Mouse (Mus musculus): ENCODE results near the gene Glis3.

Gene Glis3

DNA sequence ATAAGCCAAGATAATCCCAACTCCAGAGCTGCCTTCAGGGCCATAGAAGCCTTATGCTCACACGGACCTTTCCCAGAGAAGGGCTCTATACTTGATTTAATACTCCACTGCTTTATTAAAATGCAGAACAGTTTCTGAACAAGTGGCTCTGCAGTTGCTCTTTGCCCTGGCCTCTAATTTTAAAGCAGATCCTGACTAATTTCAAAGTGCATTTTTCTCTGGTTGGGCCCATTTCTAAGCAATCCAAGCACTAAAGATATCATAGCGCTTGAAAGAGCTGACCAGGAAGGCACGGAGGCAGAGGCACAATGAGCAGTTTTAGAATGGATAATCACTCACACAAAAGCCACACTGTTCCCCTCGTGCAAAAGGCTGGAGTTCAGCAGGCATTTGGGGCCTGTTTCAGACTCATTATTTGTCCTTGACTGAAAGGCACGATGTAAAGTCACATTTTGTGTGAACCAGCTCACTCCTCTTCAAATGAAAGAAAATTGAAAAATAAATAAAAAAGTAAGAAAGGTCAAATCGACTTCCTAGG is 202.5 kb downstream of the Glis3 start:
- no peak for DNase-seq (ENCODE audit: low spot score)

DNA sequence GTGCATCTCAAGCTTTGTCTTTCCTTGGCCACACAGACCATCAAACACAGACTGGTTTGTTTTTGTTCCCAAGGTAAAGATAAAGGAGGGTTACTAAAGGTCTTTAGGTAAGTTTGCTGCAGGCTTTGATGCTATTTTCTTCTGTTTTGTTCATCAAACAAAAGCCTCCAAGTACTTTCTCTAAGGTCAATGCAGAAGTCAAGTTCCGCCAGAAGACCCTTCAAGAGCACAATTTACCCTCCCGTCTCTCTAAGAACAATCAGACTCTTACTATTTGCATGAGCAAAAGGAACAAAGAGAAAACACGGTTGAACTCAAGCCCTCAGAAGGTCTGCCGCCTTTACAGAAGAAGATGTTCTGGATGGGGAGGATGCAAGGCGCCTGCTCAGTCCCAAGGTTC is 206.3 kb downstream of the Glis3 start:
- no peak for DNase-seq (ENCODE audit: low spot score)

DNA sequence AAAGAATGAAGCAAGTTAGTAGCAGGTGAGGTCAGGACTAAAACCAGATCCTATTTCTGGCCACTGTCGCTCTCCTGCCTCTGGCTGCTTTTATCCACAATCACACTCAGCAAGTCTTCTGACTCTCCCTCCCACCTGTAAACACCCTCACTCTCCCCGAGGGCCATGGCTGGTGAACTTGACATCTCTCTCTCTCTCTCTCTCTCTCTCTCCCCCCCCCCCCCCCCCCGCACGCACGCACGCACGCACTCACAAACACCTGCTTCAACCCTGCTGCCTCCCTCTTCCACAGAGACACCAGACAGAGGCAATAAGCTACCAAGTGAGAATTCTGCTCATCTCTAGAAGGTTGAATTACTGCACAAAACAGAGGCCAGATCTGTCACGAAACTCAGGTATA is 208.7 kb downstream of the Glis3 start:
- no peak for DNase-seq (ENCODE audit: low spot score)

DNA sequence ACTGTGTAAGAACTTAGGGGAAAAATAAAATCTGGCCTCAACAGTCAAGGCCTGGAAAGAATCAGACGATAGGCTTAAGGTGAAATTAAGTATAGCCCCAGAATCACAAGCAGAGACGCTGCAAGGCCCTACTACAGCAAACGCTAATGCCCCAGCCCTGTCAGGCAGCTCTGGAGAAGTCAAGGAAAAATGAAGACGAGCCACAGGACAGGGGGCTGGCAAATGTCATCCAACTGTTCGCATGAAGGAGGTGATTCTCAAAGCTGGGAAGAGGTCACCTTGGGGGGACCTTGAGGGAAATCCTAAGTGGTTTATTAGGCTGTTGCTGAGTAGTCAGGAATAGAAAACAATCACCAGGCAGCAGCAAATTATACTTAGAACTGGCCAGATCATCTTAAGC is 214.1 kb downstream of the Glis3 start:
- no peak for DNase-seq (ENCODE audit: low spot score)

DNA sequence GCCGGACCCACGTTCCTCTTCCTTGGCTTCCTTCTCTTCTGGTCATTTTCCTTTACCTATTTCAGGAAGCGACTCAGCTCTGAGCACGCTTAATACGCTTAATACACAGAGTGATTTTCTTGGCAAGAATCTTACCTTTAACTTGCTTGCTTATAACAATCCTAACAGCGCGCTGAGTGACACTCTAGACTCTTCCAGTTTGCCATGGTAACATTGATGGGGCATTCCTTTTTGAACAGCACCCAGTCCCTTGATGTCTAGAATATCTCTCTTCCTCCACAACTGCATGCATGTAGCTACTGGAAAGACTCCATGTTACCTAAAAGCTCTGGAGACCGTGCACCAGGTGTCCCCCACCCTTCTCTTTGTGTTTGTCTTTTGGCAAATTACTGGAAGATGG is 225.5 kb downstream of the Glis3 start:
- DNase-seq (ENCODE audit: low spot score) = no peak

DNA sequence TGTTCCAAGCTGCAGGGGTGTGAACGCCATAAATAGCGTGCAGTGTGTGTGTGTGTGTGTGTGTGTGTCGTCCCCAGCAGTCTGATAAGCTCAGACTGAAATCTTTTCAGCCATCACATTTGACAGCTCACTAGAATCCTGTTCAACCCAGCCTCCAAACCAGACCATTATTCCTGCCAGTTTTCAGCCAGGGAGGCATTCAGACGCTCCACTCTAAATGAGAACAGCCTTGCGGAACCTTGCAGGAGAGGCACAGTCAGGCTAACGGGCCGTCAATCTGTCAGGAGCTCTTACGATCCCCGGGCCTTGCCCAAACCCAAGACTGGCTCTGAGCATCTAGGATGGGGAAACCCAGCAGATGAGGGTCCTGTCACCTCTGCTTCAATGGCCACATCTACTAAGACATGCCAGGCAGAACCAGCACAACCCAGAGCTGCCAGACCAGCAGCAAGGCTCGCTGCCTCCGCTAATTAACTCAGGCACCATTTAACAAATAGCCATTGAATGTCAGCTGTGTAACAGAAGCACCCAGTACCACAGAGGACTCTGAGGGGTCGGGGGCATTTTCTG is 226.8 kb downstream of the Glis3 start:
- DNase-seq (ENCODE audit: low spot score) = no peak

DNA sequence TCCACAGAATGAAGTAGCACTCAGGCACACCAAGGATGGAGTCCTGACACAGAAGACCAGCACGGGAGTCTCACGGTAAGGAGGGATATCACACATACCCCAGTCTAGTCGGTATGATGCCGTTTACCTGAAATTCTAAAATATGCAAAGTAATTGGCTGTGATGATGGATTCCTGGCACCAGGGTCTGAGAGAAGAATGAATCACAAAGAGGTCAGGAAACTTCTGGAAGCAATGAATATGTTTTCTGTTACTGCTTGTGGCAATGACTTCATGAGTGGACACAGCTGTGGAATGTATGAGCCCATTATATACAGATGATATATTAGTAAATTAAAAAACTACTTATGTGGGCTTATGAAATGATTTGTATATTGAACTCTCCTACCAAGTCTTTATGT is 231.1 kb downstream of the Glis3 start:
- DNase-seq (ENCODE audit: low spot score) = no peak

DNA sequence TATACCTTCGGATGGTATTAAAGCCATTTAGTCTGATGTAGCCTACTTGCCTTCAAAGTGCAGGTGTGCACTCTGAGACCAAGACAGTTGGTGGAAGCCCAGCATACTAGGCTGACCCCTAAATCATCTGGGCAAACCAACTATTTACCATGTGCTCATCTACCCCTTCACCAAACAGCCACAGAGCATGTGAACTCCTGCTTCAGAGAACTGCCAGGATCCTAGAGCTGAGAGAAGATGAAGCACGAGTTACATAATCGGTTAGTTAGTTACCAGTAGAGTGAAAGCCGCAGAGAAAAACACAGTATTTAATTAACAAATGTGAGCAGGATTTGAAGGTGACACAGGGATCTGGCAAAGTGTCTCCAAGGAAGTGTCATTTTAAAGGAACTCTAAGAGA is 237.7 kb downstream of the Glis3 start:
- no peak for DNase-seq (ENCODE audit: low spot score)

DNA sequence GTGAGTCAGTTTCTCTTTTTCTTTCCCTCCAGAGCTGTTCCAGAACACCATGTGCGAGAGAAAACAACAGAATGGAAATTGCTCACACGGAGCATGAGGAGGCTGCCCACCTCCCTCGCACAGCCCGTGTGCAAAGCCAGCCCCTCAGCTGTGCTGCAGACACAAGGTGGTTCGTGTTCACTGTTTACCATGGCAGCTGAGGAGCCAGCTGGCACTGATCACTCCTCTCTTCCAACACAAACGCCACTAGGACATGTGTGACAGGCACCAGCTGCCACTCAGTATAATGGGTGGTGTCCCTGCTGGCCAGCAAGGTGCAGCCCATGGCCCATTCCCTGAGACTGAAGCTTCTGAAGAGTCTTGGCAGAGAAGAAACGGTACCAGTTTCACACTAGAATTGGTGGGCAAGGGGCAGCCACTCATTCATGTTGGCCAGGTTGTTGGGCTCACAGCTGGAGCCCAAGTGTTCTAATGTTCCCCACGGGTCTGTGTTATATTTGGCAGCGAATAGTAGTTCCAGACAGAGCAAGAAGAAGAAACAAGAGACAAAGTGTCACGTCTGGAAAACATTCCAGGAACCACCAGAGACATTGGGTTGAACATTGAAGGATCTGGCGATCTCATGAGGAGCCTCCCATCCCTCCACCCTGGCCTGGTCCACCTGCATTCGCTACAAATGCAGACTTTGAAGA is 243.3 kb downstream of the Glis3 start:
- DNase-seq (ENCODE audit: low spot score) = no peak

DNA sequence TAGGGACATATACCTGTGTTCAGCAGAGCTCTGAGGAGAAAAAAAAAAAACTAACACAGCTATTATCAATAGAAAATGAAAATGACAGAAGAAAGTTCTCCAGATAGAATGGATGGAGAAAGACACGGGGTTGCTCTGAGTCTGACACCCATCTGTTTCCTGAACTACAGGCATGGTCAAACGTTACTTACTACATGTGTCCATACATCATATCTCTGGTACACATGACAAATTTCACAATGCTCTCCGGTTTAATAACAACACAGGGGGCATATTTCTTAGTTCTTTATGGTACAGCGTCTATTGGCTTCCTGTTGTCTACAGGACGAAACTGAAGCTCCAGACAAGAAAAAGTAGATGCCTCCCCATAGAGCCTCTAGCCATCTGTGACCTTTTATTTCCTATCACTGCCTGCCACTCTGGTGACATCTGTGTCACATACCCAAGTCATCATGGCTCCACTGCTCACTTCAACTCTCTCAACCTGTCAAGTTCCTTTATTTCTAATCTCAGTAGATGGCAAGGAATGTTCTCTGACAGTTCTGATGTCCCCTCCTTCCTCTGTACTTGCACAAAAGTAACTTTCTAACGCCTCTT is 251.6 kb downstream of the Glis3 start:
- no peak for DNase-seq (ENCODE audit: low spot score)

DNA sequence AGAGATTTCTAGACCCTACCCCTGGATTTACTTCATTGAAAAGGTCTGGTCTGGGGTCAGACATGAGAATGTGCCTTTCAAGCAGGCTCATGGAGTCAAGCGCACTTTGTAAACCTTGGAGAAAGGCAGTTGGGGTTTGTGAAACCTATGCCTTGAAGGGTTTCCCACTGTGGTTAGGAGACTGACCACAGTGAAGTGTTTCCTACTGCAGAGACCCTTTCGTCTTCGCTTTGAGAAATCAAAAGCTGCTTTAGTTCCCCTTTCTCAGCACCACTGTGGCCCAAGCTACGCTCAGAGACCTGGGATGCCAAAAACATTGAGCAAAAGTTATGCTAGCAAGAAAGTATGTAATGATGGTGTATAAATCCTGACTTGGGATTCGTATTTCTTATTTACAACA is 255.7 kb downstream of the Glis3 start:
- no peak for DNase-seq (ENCODE audit: low spot score)

DNA sequence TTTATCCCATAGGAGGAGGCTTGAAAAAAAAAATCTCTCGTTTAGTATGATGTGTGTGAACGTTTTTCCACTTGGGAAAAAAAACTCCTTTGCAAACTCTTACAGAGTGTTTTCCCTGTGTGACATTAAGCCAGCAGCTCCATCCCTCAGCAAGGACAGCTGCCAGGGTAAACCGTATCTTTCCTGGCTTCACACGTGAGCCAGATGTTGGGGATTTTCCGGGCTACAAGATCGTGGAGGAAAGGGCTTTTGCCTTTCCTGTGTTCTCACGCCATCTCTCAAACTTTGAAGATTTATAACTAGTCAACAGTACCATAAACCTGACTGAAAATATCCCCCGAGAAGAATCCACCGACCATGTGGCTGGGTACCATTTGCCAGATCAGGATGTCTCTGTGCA is 256.9 kb downstream of the Glis3 start:
- DNase-seq (ENCODE audit: low spot score) = no peak

DNA sequence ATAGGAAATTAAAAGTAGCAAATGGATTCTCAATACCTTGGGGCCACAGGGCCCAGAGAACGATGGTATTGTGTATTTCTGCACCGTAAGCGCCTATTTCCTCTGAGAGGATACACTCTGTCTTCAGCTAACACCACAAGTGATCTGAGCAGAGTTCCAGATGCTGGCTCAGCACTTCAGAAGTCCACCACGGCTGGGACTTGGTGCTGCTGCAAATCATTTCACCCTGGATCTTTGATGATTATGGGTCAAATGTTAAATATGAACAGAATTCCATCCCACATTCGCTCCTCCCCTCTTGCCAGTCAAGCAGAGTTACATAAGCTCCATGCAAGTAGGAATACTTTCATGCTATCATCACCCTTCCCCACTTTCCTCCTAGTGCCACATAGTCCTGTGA is 263.8 kb downstream of the Glis3 start:
- no peak for DNase-seq (ENCODE audit: low spot score)

DNA sequence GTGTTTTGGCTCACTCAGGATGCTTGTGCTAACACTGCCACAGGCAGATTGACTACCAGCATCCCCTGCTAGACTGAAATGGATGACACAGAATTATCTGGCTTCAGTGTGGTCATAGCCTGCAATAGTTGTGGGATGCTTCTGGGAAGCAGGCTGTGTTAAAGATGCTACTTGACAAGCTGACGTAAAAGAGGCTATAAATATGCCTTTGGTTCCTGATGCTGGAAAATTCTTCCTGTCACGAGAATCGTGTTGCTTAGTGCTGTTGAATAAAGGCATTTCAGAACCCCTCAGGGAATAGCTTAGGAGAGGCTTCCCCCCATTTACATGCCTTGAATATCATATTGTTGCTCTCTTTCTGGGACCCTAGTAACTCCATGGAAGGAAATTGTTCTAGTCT is 271.1 kb downstream of the Glis3 start:
- DNase-seq (ENCODE audit: low spot score) = no peak

DNA sequence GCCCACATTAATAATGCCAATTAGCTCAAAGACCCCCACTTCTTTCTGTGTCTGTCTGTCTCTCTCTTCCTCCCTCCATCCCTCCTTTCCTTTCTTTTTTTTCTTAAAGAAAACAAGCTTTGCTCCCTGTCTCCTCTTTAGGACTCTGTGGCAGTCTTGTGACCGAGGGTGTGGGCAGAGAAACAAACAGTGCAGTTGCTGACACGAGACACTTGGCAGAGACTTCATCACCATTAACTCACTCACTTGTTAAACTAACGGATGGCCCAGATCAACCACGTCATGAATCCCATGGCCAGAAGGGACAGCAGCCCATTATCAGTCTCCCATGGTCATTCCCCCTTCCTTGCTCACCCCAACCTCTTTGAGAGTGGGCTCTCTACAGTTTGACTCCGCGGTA is 276.9 kb downstream of the Glis3 start:
- DNase-seq (ENCODE audit: low spot score) = no peak

DNA sequence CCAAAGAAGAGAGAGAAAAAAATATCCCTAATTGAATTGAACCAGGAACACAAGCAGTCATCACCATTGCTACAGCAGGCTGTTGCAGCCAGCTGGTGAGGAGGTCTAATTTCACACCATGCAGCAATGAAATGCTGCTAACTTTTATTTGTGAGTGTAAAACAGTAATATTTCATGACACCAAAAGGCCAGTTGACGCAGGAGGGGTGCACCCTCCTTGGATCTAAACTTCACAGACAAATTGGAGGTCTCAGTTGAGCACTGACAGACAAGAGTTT is 284.4 kb downstream of the Glis3 start:
- no peak for DNase-seq (ENCODE audit: low spot score)

DNA sequence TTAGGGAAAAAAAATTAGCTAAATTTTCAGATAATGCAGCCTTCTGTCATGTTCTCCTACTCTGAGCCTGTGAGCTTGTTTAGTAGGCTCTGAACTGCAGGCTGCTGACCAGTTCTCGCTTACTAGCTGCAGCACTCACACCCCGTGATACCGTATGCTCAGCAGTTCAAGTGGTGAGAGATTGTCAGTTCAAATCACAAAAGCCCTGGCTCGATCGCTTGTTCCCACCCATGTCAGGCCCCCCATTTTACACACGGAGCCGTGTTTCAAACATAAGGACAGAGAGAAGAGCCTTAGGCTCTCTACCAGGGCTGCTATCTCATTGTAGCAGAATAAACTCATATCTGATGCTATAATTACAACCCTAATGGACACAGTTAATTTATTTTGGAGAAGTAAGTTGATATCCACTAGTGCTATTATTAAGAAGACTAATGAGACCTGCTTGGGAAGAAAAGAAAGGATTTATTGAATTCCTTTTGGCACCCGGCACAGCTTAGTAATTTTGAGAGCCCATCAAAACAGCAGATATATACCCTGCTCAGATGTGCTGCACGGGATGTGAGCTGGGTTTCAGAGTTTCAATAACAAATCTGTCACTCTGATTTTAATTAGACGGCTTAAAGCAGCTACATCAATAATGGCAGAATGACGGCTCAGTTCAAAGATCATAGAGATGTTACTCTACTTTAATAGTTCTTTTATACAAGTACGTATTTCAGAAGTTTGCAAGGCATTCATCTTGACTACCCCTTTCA is 284.9 kb downstream of the Glis3 start:
- DNase-seq (ENCODE audit: low spot score) = no peak

DNA sequence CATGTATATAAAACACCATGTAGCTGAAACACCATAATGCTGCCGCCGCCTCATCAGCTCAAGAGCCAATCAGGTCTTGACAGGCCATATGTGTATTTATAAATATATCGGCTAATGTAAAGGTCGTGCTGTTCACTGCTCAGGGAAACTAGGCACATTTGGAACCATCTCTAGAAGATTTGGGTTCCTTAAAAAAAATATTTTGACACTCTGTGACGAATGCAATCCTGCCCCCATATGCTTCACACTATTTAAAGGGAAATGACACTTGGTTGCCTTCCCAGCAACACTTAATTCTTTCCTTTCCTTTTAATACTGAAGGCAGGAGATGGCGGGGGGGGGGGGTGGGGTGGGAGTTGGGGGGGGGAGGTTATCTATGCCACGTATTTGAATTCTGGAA is 286.1 kb downstream of the Glis3 start:
- DNase-seq (ENCODE audit: low spot score) = no peak

DNA sequence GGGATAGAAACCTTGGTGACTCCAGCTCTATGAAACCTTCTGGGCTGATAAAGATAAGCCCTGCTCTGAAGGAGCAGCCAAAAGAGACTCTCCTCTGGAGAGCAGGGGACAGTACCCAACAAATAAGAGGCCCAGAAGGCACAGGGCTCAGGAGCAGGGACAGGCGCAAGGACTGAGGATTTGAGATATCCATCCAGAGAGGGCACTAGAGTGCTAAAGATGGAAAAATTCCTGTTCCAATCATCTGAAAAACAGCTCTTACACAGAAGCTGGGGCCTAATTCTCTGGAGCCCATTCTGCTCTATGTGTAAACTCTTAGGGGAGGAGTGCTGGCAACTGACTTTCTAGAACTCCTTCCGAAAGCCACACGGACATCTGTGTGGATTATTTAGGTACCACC is 287.0 kb downstream of the Glis3 start:
- no peak for DNase-seq (ENCODE audit: low spot score)

DNA sequence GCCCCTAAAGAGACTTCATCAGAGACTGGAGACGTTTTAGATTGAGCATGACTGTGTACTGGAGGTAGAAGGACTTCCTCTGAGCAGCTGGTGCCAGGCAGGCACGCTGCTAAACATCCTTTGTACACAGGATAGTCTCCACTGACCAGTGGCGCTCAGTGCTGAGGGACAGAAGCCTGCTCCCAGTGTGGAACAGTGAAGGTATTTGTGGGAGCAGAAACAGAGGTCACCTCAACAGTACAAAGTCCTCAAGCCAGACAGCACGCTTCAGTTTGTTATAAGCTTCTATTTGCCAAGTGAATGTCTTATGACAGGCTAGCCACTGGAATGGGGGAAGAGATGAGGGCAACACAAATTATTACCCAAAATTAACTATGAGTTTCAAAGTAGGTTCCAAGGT is 289.0 kb downstream of the Glis3 start:
- no peak for DNase-seq (ENCODE audit: low spot score)

DNA sequence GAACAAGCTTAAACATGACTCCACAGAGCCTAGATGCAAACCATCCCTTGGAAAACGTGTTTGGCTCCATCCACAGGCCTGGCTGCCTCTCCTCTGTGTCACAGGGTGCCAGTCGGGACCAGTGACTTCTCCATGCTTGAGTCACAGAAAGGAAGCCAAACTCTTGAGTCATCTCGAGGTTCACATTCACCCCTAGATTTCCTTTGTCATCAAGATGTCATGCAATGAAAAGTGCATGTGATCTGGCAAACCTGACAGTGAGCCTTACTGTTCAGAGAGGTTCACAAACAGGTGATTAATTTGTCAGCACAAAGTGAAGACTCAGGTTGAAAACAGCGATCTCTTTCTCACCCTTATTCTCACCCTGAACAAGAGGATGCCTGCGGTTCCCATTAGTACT is 290.7 kb downstream of the Glis3 start:
- no peak for DNase-seq (ENCODE audit: low spot score)

DNA sequence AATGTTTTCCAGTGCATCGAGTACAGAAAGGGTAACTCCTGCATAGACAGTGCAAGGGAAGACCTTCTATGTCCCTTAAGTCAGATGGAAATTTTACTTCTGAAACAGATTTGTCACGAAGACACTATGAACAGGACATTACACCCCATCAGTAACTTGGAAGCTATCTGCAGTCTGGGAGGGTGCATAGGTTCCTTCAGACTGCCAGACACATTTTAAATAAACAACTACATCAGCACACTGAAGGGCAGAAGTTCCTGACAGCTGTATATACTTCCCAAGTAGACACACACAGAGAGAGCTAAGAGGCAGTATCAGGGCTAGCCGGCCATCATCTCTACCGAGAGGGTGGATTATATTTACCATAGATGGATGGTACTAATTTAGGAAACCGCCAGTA is 296.5 kb downstream of the Glis3 start:
- no peak for DNase-seq (ENCODE audit: low spot score)

DNA sequence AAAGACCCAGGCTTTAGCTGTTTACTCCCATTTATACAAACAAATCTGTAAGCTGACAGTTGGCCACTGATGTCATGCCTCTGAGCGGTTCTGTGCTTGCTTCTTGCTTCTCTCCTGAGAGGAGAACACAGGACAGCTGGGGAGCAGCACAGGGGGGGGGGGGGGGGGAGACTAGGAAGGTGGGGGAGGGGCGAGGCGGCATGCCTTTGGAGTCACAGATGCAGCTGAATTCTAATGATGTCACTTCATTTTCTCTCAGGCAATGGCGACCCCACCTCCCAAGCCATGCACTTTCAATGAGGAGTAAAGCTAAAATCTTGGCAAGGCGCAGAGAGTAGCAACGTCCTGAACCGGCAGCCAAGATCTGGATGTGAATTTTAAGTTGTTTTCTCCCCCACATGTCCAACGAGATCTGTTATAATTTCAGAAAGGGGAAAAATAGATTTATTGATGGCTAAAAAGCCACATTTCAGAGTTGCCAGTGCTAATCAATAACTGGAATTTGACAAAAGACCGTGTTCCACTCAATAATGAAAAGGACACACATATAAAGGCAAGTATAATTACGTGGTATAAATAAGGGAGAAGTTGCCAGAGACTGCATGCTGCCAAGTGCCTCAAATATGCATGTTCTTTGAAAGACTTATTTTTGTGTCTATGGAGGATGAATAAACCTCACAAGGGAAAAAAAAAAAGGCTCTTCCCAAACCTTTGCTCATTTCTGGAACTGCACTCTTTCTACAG is 297.5 kb downstream of the Glis3 start:
- no peak for DNase-seq (ENCODE audit: low spot score)
